Mouse (Mus musculus) neural tube, embryonic 11.5 days (tissue): ENCODE results near the gene Slc44a2. TPM values are rescaled to one million over a fixed set of nuclear protein-coding genes. Genes with fewer than 3 reads are reported as not detected.

Source experiments
- ATAC-seq: fragments of 200-750 bp; cut with Nextera tagmentation; 2 replicates; pipeline ENCODE4 v1.8.0; 2017; ENCODE audit warnings: moderate number of reproducible peaks, mild to moderate bottlenecking, moderate TSS enrichment, moderate library complexity; ENCODE audit not compliant: insufficient read depth, low FRiP score, low TSS enrichment
- DNase-seq: peaks from one replicate; pipeline ENCODE4 v3.0.0-alpha.2; 2015; ENCODE audit warnings: low spot score
- H3K27ac ChIP-seq: fragments of 300-500 bp; sonication (generic); 2 replicates; pipeline ENCODE4 v1.5.1; 2014; ENCODE audit warnings: low read depth, mild to moderate bottlenecking, low read length
- H3K27me3 ChIP-seq: fragments of 300-500 bp; sonication (generic); 2 replicates; pipeline ENCODE4 v1.6.1; 2014; ENCODE audit warnings: mild to moderate bottlenecking, low read length, mixed read lengths; ENCODE audit not compliant: control insufficient read depth, insufficient read depth
- H3K36me3 ChIP-seq: fragments of 300-500 bp; sonication (generic); 2 replicates; pipeline ENCODE4 v1.6.1; 2014; ENCODE audit warnings: mild to moderate bottlenecking, low read length, moderate library complexity, mixed read lengths; ENCODE audit not compliant: control insufficient read depth, insufficient read depth
- H3K4me1 ChIP-seq: fragments of 300-500 bp; sonication (generic); 2 replicates; pipeline ENCODE4 v1.6.1; 2014; ENCODE audit warnings: low read length, mixed read lengths; ENCODE audit not compliant: control insufficient read depth, insufficient read depth
- H3K4me2 ChIP-seq: fragments of 300-500 bp; sonication (generic); 2 replicates; pipeline ENCODE4 v1.6.1; 2014; ENCODE audit warnings: low read depth, mild to moderate bottlenecking, moderate library complexity
- H3K4me3 ChIP-seq: fragments of 300-500 bp; sonication (generic); 2 replicates; pipeline ENCODE4 v1.5.1; 2014; ENCODE audit warnings: low read depth, low read length
- H3K9ac ChIP-seq: fragments of 300-500 bp; sonication (generic); 2 replicates; pipeline ENCODE4 v1.6.1; 2014; ENCODE audit warnings: mild to moderate bottlenecking, low read length
- H3K9me3 ChIP-seq: fragments of 300-500 bp; sonication (generic); 2 replicates; pipeline ENCODE4 v1.6.1; 2016; ENCODE audit warnings: low read length; ENCODE audit not compliant: control insufficient read depth
- WGBS: fragments of 180-500 bp; shearing (Covaris S2); extraction: QIAGEN DNeasy Blood & Tissue Kit; methylation state at CpG from one replicate; pipeline ENCODE4 v1.1.7; 2014; 5-methylcytosine and 5-hydroxymethylcytosine counted together
- polyA plus RNA-seq: library from polyadenylated mRNA; unstranded; fragments of >200 nt; fragmentation: Nextera tagmentation; extraction: Ambion mirVana; gene quantifications from 2 replicates; pipeline ENCODE4 v1.2.1, GENCODE M21; 2014

Gene Slc44a2
- polyA plus RNA-seq, 1 experiment from 2014 or later: 81.5 TPM

DNA sequence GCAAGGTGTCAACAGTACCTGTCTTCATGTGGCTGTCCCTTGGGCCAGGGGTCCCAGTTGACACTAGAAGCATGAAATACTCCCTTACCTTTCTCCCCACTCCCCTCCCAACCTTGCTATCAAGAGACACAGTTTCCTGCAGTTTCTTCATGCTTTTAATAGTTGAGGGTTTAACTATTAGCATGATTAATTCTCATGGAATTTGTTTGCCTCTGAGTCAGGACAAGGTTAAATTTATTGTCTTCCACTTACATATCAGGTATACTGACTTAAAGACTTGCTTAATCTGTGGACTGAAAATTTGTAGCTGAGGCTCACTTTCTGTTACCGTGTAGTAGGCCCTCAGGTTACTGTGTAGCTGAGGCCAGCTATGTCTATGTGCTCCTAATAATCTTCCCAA lies 13.0 kb downstream of the Slc44a2 start:
- Histone ChIP-seq H3K27me3 (no peaks in the 10 kb centered on the region), H3K36me3 (no peaks in the 10 kb centered on the region), H3K9ac (no peak overlapping the region), H3K4me1 (no peaks in the 10 kb centered on the region; the same call in 1 of the 2 replicates), H3K27ac (no peak overlapping the region), H3K9me3 (no peaks in the 10 kb centered on the region), H3K4me3 (no peak overlapping the region), H3K4me2 (no peak overlapping the region)
- DNase-seq (no peak), ATAC-seq (no peak)
- WGBS: 97% methylated on average over 1 of the region's 1 CpGs

DNA sequence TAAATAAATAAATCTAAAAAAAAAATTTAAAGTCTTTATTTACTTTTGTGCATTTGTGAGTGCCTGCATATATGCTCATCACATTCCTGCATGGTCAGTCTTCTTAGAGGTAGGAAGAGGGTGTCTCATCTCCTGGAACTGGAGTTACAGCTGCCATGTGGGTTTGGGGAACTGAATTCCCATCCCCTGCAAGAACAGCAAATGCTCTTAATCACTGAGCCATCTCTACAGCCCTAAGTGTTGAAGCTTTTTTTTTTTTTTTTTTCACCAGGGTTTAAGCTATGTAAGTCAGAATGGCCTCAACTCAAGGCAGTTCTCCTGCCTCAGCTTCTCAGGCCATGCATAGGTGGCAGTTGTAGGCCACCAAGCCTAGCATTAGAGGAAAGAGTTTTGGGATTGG lies 14.2 kb downstream of the Slc44a2 start:
- Histone ChIP-seq H3K27me3 (no peaks in the 10 kb centered on the region), H3K27ac (no peak overlapping the region), H3K9me3 (no peaks in the 10 kb centered on the region), H3K4me2 (no peak overlapping the region), H3K4me3 (no peak overlapping the region), H3K9ac (no peak overlapping the region), H3K36me3 (no peaks in the 10 kb centered on the region), H3K4me1 (no peaks in the 10 kb centered on the region; the same call in 1 of the 2 replicates)
- DNase-seq (no peak), ATAC-seq (no peak)

DNA sequence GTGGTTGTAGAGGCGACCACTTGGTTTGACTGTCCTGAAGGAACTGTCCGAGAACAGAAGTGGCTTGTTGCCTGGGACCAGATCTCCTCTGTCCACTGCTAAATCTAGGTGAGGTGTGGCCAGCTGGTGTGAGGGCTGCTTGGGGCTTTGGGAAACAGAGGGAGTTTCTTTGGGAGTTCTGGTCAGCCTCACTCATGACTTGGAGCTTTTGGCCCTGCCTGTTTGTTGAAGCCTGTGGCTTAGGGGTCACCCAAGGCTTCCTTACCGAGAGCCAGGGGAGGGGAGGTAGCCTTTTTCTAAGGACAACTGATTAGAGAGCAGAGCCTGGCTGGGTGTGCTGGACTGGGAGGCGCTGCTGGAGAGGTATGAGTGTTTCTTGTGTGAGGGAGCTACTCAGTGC lies 14.9 kb downstream of the Slc44a2 start:
- 86% methylated on average over 4 of the region's 4 CpGs for WGBS
- Histone ChIP-seq H3K27me3 (no peaks in the 10 kb centered on the region), H3K27ac (no peak overlapping the region), H3K4me3 (no peak overlapping the region), H3K36me3 (no peaks in the 10 kb centered on the region), H3K9ac (no peak overlapping the region), H3K4me1 (no peaks in the 10 kb centered on the region; the same call in 1 of the 2 replicates), H3K9me3 (no peaks in the 10 kb centered on the region), H3K4me2 (no peak overlapping the region)
- ATAC-seq: no peak
- DNase-seq: no peak

DNA sequence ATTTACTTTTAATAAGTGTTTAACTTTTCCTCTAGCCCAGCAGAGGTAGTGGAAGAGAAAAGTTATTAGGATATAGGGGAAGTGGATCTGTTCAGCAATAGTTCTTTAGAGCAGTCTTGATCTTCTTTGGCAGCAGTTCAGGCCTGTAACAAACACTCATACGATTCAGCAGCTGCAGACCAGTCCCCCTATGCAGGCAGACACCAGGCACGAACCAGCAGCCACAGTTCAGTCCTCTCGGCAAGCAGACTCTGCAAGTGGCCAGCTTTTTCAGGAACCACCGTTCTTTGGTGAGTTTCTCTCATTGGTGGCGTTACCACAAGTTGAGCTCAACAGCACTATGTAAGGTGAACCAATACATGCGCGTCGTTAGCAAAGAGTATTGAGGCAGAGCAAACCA lies 16.0 kb downstream of the Slc44a2 start:
- no peak for ATAC-seq
- 87% methylated on average over 8 of the region's 8 CpGs for WGBS
- Histone ChIP-seq H3K9ac (no peak overlapping the region), H3K36me3 (no peaks in the 10 kb centered on the region), H3K4me3 (no peak overlapping the region), H3K9me3 (no peaks in the 10 kb centered on the region), H3K4me2 (no peak overlapping the region), H3K27ac (no peak overlapping the region), H3K4me1 (no peaks in the 10 kb centered on the region; the same call in 1 of the 2 replicates), H3K27me3 (no peaks in the 10 kb centered on the region)
- DNase-seq: no peak

DNA sequence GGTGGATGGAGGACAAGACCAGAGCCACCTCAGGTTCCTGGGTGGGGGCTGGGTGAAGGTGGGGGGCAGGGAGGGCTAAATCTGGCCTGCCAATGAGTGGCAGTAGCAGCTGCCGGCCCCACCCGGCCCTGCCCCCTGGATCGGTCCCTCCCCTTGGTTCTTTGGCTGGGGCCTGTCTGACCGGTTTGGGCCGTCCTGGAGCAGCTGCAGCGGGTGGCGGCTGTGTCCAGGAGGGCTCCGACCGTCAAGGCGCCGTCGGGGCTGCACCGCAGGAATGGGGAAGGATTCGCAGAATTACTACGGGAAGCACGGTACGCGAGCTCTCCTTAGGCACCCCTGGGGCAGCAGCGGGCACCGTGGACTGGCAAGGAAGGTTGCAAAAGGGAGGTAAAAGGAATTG lies 17.2 kb downstream of the Slc44a2 start:
- no peak overlapping the region for H3K27ac ChIP-seq
- 16% methylated on average over 20 of the region's 20 CpGs for WGBS
- DNase-seq (no peak), ATAC-seq (no peak)
- no peaks in the 10 kb centered on the region for H3K36me3 ChIP-seq
- H3K9ac ChIP-seq: no peak overlapping the region
- no peaks in the 10 kb centered on the region for H3K9me3 ChIP-seq
- no peaks in the 10 kb centered on the region for H3K4me1 ChIP-seq
- no peak overlapping the region for H3K4me2 ChIP-seq
- no peak overlapping the region for H3K4me3 ChIP-seq
- H3K27me3 ChIP-seq: no peaks in the 10 kb centered on the region

DNA sequence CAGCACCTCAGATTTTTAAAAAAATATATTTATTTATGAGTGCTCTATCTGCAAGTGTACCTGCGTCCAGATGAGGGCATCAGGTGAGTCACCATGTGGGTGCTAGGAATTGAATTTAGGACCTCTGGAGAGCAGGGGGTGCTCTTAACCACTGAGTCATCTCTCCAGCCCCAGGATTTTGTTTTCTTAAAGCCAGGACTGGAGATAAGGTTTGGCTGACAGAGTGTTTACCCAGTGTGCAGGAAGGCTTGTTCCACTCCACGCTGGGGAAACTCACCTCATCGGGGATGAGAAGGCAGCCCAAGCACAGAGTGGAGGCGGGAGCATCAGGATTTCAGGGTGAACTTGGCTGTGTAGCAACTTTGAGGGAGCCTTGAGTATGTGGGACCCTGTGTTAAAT lies 19.9 kb downstream of the Slc44a2 start:
- H3K9me3 ChIP-seq: no peaks in the 10 kb centered on the region
- H3K4me1 ChIP-seq: no peaks in the 10 kb centered on the region
- DNase-seq (no peak), ATAC-seq (no peak)
- H3K27me3 ChIP-seq: no peaks in the 10 kb centered on the region
- peaks cover 4% of the 10 kb centered on the region; the same call in 1 of the 2 replicates for H3K36me3 ChIP-seq
- no peak overlapping the region for H3K4me2 ChIP-seq
- WGBS: 85% methylated on average over 4 of the region's 4 CpGs
- no peak overlapping the region for H3K9ac ChIP-seq
- no peak overlapping the region for H3K4me3 ChIP-seq
- H3K27ac ChIP-seq: no peak overlapping the region

DNA sequence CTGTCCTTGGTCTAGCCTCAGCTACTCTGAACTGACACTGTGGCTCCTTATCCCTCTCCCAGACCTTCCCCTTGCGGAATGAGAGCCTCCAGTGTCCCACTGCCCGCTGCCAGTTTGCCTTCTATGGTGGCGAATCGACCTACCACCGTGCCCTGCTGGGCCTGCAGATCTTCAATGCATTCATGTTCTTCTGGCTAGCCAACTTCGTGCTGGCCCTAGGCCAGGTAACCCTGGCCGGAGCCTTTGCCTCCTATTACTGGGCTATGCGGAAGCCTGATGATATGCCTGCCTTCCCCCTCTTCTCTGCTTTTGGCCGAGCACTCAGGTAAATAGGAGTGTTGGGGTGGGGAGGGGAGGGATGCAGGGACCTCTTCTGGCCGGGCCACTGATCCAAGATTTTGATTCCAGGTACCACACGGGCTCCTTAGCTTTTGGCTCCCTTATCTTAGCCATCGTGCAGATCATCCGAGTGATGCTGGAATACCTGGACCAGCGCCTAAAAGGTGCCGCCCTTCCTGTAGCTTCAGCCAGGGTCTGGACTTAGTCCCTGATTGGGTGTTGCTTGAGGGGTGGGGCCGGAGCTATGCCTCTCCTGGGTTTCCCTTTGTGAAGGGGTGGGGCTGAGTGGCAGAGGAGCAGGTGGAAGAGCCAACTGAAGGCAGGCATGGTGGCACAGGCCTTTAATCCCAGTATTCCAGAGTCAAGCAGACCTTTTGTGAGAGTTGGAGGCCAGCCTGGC lies 26.3 kb downstream of the Slc44a2 start:
- ATAC-seq (no peak), DNase-seq (no peak)
- Histone ChIP-seq H3K27ac (no peak overlapping the region), H3K4me3 (no peak overlapping the region), H3K4me2 (no peak overlapping the region), H3K27me3 (no peaks in the 10 kb centered on the region), H3K9ac (no peak overlapping the region), H3K4me1 (no peaks in the 10 kb centered on the region), H3K9me3 (no peaks in the 10 kb centered on the region), H3K36me3 (peaks cover 15% of the 10 kb centered on the region)
- 74% methylated on average over 16 of the region's 16 CpGs for WGBS

DNA sequence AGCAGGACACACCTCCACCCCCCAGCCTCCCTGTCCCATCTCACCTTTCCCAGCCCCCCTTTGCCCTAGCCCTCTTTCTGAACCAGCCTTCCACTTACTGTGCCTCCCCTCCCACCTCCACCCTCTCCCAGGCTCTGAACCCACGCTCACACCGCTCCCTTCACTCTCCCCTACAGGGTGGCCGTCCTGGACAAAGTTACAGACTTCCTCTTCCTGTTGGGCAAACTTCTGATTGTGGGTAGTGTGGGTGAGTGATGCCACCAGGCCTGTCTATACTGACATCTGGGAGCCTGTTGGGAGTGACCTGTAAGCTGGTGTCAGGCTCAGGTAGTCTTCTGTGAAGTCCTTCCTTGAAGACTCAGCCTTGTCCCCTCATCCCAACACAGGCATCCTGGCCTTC lies 27.7 kb downstream of the Slc44a2 start:
- Histone ChIP-seq H3K4me2 (no peak overlapping the region), H3K4me1 (no peaks in the 10 kb centered on the region), H3K9ac (no peak overlapping the region), H3K27me3 (no peaks in the 10 kb centered on the region), H3K27ac (no peak overlapping the region), H3K4me3 (no peak overlapping the region), H3K9me3 (no peaks in the 10 kb centered on the region), H3K36me3 (peaks cover 15% of the 10 kb centered on the region)
- WGBS: 83% methylated on average over 3 of the region's 3 CpGs
- DNase-seq: no peak
- no peak for ATAC-seq

DNA sequence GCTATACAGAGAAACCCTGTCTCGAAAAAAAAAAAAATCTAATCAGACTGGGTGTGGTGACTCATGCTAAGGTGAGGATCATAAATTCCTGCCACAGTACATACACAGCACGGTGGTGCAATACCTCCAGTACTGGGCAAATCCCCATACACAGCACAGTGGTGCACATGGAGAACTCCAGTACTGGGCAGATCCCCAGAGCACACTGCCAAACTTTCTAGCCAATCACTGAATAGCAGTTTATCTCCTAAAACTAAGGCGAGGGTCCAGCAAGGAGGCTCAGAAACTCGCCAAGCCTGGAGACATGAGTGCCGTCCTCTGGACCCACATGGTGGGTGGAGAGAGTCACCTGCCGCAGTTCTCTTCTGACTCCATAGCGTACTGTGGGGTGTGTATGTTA lies 30.7 kb downstream of the Slc44a2 start:
- H3K4me1 ChIP-seq: no peaks in the 10 kb centered on the region
- H3K4me3 ChIP-seq: no peak overlapping the region
- DNase-seq: no peak
- H3K9me3 ChIP-seq: no peaks in the 10 kb centered on the region
- ATAC-seq: no peak
- H3K27me3 ChIP-seq: no peaks in the 10 kb centered on the region
- 89% methylated on average over 7 of the region's 7 CpGs for WGBS
- no peak overlapping the region for H3K27ac ChIP-seq
- H3K4me2 ChIP-seq: no peak overlapping the region
- peaks cover 11% of the 10 kb centered on the region for H3K36me3 ChIP-seq
- H3K9ac ChIP-seq: no peak overlapping the region
